Mouse (Mus musculus) intestine, postnatal 0 days (tissue): Measurements from ENCODE around the gene Nptx1. TPM values are rescaled to one million over a fixed set of nuclear protein-coding genes. Genes with fewer than 3 reads are reported as not detected.

Experiments
- ATAC-seq: fragments of 200-750 bp; cut with Nextera tagmentation; 2 replicates; pipeline ENCODE4 v1.8.0; 2017; ENCODE audit warnings: mild to moderate bottlenecking, moderate TSS enrichment, moderate library complexity
- H3K27ac ChIP-seq: fragments of 300-500 bp; sonication (generic); 2 replicates; pipeline ENCODE4 v1.5.1; 2014; ENCODE audit warnings: mild to moderate bottlenecking, low read depth, low read length, moderate library complexity
- H3K27me3 ChIP-seq: fragments of 300-500 bp; sonication (generic); replicated peaks from 2 replicates; pipeline ENCODE4 v1.6.1; 2014; ENCODE audit warnings: low read length, mixed read lengths; ENCODE audit not compliant: control insufficient read depth, insufficient read depth
- H3K36me3 ChIP-seq: fragments of 300-500 bp; sonication (generic); 2 replicates; pipeline ENCODE4 v1.6.1; 2014; ENCODE audit warnings: mild to moderate bottlenecking, moderate library complexity; ENCODE audit not compliant: control insufficient read depth, insufficient read depth
- H3K4me1 ChIP-seq: fragments of 300-500 bp; sonication (generic); replicated peaks from 2 replicates; pipeline ENCODE4 v1.6.1; 2014; ENCODE audit warnings: antibody characterized with exemption, low read length, mixed read lengths; ENCODE audit not compliant: control insufficient read depth, insufficient read depth
- H3K4me2 ChIP-seq: fragments of 300-500 bp; sonication (generic); replicated peaks from 2 replicates; pipeline ENCODE4 v1.6.1; 2014; ENCODE audit warnings: low read depth, mild to moderate bottlenecking, moderate library complexity
- H3K4me3 ChIP-seq: fragments of 300-500 bp; sonication (generic); 2 replicates; pipeline ENCODE4 v1.5.1; 2014; ENCODE audit warnings: low read depth, low read length
- H3K9ac ChIP-seq: fragments of 300-500 bp; sonication (generic); 2 replicates; pipeline ENCODE4 v1.6.1; 2014; ENCODE audit warnings: mild to moderate bottlenecking, low read depth, low read length
- H3K9me3 ChIP-seq: fragments of 300-500 bp; sonication (generic); 2 replicates; pipeline ENCODE4 v1.6.1; 2016; ENCODE audit warnings: mixed run types; ENCODE audit not compliant: control insufficient read depth
- CTCF ChIP-seq: sonication (generic); IDR thresholded peaks from 2 replicates; pipeline ENCODE4 v1.5.1; 2016; ENCODE audit warnings: low read depth, mild to moderate bottlenecking, control low read depth, antibody characterized with exemption, moderate library complexity
- WGBS: fragments of 180-500 bp; shearing (Covaris S2); extraction: QIAGEN DNeasy Blood & Tissue Kit; methylation state at CpG from one replicate; pipeline ENCODE4 v1.1.7; 2014; 5-methylcytosine and 5-hydroxymethylcytosine counted together
- polyA plus RNA-seq: library from polyadenylated mRNA; unstranded; fragments of >200 nt; fragmentation: Nextera tagmentation; extraction: Ambion mirVana; gene quantifications from 2 replicates; pipeline ENCODE4 v1.2.1, GENCODE M21; 2015

Nptx1 gene
- polyA plus RNA-seq, 1 experiment from 2014 or later = 0.26 TPM

GRCm38 (mm10) chr11:119493516-119493915 is 54.0 kb downstream of the Nptx1 start:
- Histone ChIP-seq H3K27ac (no peak overlapping the region), H3K27me3 (no peaks in the 10 kb centered on the region), H3K4me2 (no peak overlapping the region), H3K4me3 (no peak overlapping the region), H3K36me3 (peaks cover 24% of the 10 kb centered on the region; the same call in 1 of the 2 replicates), H3K4me1 (0 out of 2 replicates have a peak, but pooled peaks cover 4% of the 10 kb centered on the region), H3K9me3 (no peaks in the 10 kb centered on the region), H3K9ac (no peak overlapping the region)
- ATAC-seq = peak; percentile 9; the same call in 1 of the 2 replicates
- 60% methylated on average over 4 of the region's 4 CpGs for WGBS
- no peak for TF ChIP-seq CTCF

GRCm38 (mm10) chr11:119492830-119493229 is 54.7 kb downstream of the Nptx1 start:
- Histone ChIP-seq H3K9ac (no peak overlapping the region), H3K27ac (no peak overlapping the region), H3K36me3 (peaks cover 23% of the 10 kb centered on the region), H3K4me2 (no peak overlapping the region; the same call in 1 of the 2 replicates), H3K27me3 (no peaks in the 10 kb centered on the region), H3K4me1 (0 out of 2 replicates have a peak, but pooled peaks cover 4% of the 10 kb centered on the region), H3K4me3 (no peak overlapping the region), H3K9me3 (no peaks in the 10 kb centered on the region)
- WGBS = 92% methylated on average over 6 of the region's 6 CpGs
- no peak for TF ChIP-seq CTCF
- ATAC-seq = no peak

- WGBS = 4% methylated on average over 27 of the region's 27 CpGs
- peak overlapping the region; percentile 96 for H3K4me2 ChIP-seq
- peak overlapping the region; percentile 83 for H3K4me3 ChIP-seq
- no peak for ATAC-seq
- H3K4me1 ChIP-seq = 0 out of 2 replicates have a peak, but pooled peaks cover 4% of the 10 kb centered on the region
- H3K9ac ChIP-seq = peak overlapping the region; percentile 81
- no peak for TF ChIP-seq CTCF
- H3K27ac ChIP-seq = peak overlapping the region; percentile 81
- H3K27me3 ChIP-seq = no peaks in the 10 kb centered on the region
- H3K36me3 ChIP-seq = peaks cover 27% of the 10 kb centered on the region
- no peaks in the 10 kb centered on the region for H3K9me3 ChIP-seq
Observed at GRCm38 (mm10) chr11:119491690-119492087, 55.9 kb downstream of the Nptx1 start.

GRCm38 (mm10) chr11:119490861-119491689 is 56.5 kb downstream of the Nptx1 start, which contains the start of gene Endov:
Gene Endov (plus strand): TSS chr11:119491347.
- H3K4me3 ChIP-seq = peak within 1 kb of the TSS; percentile 83
- H3K27me3 ChIP-seq = no peaks in the 10 kb centered on the region
- H3K27ac ChIP-seq = peak within 1 kb of the TSS; percentile 81
- ATAC-seq = peak; percentile 89
- under 1% methylated on average over 65 of the region's 66 CpGs for WGBS
- H3K36me3 ChIP-seq = peaks cover 27% of the 10 kb centered on the region
- H3K9me3 ChIP-seq = no peaks in the 10 kb centered on the region
- peak; percentile 99 for TF ChIP-seq CTCF
- H3K4me1 ChIP-seq = 0 out of 2 replicates have a peak, but pooled peaks cover 4% of the 10 kb centered on the region
- peak within 1 kb of the TSS; percentile 81 for H3K9ac ChIP-seq
- H3K4me2 ChIP-seq = peak within 1 kb of the TSS; percentile 96

Other genes with a start within 250 kb of the Nptx1 start
- gene Eif4a3, start 247.7 kb downstream of the Nptx1 start, polyA plus RNA-seq = 162 and 174 TPM in 2 replicates
- gene Card14, start 240.0 kb downstream of the Nptx1 start, polyA plus RNA-seq = 9.9 and 11.4 TPM in 2 replicates
- gene Sgsh, start 192.2 kb downstream of the Nptx1 start, polyA plus RNA-seq = 7.7 and 8.3 TPM in 2 replicates
- gene Slc26a11, start 192.2 kb downstream of the Nptx1 start, polyA plus RNA-seq = 6.7 and 7.7 TPM in 2 replicates
- 23.1 and 23.2 TPM in 2 replicates for gene Rnf213, start 154.7 kb downstream of the Nptx1 start, polyA plus RNA-seq
- 8.4 and 10.6 TPM in 2 replicates for gene Endov, start 56.4 kb downstream of the Nptx1 start, polyA plus RNA-seq
- 5.1 and 5.7 TPM in 2 replicates for gene Rptor, start 55.2 kb upstream of the Nptx1 start, polyA plus RNA-seq